Mouse (Mus musculus) intestine, embryonic 14.5 days (tissue): Measurements from ENCODE around the gene Ndufc1. TPM values are rescaled to one million over a fixed set of nuclear protein-coding genes. Genes with fewer than 3 reads are reported as not detected.
"Not testable (repeated sequence)": the region's sequence is repeated elsewhere in the genome, so short reads cannot be mapped to it uniquely, and the experiment has no call there.

Experiments
- ATAC-seq: fragments of 200-750 bp; cut with Nextera tagmentation; replicated peaks from 2 replicates; pipeline ENCODE4 v1.8.0; 2017; ENCODE audit warnings: low read depth, moderate number of reproducible peaks, moderate TSS enrichment, moderate library complexity; ENCODE audit not compliant: low FRiP score, low TSS enrichment
- DNase-seq: peaks from one replicate; pipeline ENCODE4 v3.0.0-alpha.2; 2018; ENCODE audit warnings: low spot score
- H3K27ac ChIP-seq: fragments of 300-500 bp; sonication (generic); 2 replicates; pipeline ENCODE4 v1.5.1; 2014; ENCODE audit warnings: low read depth, mild to moderate bottlenecking, control low read depth
- H3K27me3 ChIP-seq: fragments of 300-500 bp; sonication (generic); replicated peaks from 2 replicates; pipeline ENCODE4 v1.6.1; 2014; ENCODE audit warnings: low read length, control low read depth; ENCODE audit not compliant: control insufficient read depth, insufficient read depth
- H3K36me3 ChIP-seq: fragments of 300-500 bp; sonication (generic); 2 replicates; pipeline ENCODE4 v1.6.1; 2014; ENCODE audit warnings: low read length, control low read depth; ENCODE audit not compliant: control insufficient read depth, insufficient read depth
- H3K4me1 ChIP-seq: fragments of 300-500 bp; sonication (generic); replicated peaks from 2 replicates; pipeline ENCODE4 v1.6.1; 2014; ENCODE audit warnings: low read length, control low read depth, mixed read lengths; ENCODE audit not compliant: control insufficient read depth, insufficient read depth
- H3K4me2 ChIP-seq: fragments of 300-500 bp; sonication (generic); 2 replicates; pipeline ENCODE4 v1.6.1; 2014; ENCODE audit warnings: low read length
- H3K4me3 ChIP-seq: fragments of 300-500 bp; sonication (generic); 2 replicates; pipeline ENCODE4 v1.5.1; 2014; ENCODE audit warnings: low read depth, low read length, control low read depth, mixed read lengths
- H3K9ac ChIP-seq: fragments of 300-500 bp; sonication (generic); 2 replicates; pipeline ENCODE4 v1.6.1; 2014; ENCODE audit warnings: mild to moderate bottlenecking, low read length
- H3K9me3 ChIP-seq: fragments of 300-500 bp; sonication (generic); 2 replicates; pipeline ENCODE4 v1.6.1; 2016; ENCODE audit warnings: low read length, control low read depth; ENCODE audit not compliant: control insufficient read depth
- WGBS: fragments of 180-500 bp; shearing (Covaris S2); extraction: QIAGEN DNeasy Blood & Tissue Kit; methylation state at CpG from one replicate; pipeline ENCODE4 v1.1.7; 2014; 5-methylcytosine and 5-hydroxymethylcytosine counted together
- polyA plus RNA-seq: library from polyadenylated mRNA; unstranded; fragments of >200 nt; fragmentation: Nextera tagmentation; extraction: Ambion mirVana; gene quantifications from 2 replicates; pipeline ENCODE4 v1.2.1, GENCODE M21; 2014

The Ndufc1 gene
- polyA plus RNA-seq, 1 experiment from 2014 or later, result 824 TPM

DNA sequence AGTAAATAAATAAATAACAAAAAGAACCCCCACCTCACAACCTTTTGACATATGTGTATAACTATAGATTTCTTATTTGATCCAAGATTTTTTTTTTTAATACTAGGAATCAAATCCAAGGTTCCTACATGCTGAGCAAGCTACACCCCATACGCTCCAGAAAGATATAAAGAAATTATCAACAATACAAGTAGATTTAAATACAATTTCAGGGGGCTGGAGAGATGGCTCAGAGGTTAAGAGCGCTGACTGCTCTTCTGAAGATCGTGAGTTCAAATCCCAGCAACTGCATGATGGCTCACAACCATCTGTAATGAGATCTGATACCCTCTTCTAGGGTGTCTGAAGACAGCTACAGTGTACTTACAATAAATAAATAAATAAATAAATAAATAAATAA lies 15.8 kb downstream of the Ndufc1 start:
- not testable (repeated sequence) for DNase-seq, H3K9me3 ChIP-seq, H3K36me3 ChIP-seq, H3K27ac ChIP-seq, H3K4me3 ChIP-seq, ATAC-seq, H3K9ac ChIP-seq, H3K4me2 ChIP-seq, H3K4me1 ChIP-seq
- H3K27me3 ChIP-seq, result peaks cover 19% of the 10 kb centered on the region; the same call in 1 of the 2 replicates
- 95% methylated on average over 3 of the region's 3 CpGs for WGBS

DNA sequence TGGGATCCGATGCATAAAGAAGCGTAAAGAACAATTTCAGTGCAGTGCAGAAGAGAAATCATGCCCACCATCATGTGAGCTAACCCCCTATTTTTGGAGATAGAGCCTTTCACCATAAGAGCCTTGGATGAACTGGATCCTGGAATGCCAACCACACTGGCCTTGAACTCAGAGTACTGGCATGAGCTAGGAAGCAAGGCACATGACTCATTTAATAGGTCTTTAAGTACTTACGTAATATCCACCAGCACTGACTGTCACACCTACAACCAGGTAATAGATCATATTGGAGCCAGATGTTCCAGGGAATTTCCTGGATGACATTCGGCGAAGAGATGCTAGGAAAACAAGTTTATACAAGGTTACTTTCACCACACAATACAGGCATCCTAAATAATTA lies 17.2 kb downstream of the Ndufc1 start:
- WGBS, result 93% methylated on average over 5 of the region's 5 CpGs
- no peak for DNase-seq
- H3K27me3 ChIP-seq, result peaks cover 17% of the 10 kb centered on the region; the same call in 1 of the 2 replicates
- H3K4me2 ChIP-seq, result no peak overlapping the region
- H3K4me3 ChIP-seq, result no peak overlapping the region
- ATAC-seq, result no peak
- H3K9ac ChIP-seq, result no peak overlapping the region
- no peaks in the 10 kb centered on the region for H3K36me3 ChIP-seq
- no peaks in the 10 kb centered on the region for H3K9me3 ChIP-seq
- 0 out of 2 replicates have a peak, but pooled peaks cover 2% of the 10 kb centered on the region for H3K4me1 ChIP-seq
- no peak overlapping the region for H3K27ac ChIP-seq

DNA sequence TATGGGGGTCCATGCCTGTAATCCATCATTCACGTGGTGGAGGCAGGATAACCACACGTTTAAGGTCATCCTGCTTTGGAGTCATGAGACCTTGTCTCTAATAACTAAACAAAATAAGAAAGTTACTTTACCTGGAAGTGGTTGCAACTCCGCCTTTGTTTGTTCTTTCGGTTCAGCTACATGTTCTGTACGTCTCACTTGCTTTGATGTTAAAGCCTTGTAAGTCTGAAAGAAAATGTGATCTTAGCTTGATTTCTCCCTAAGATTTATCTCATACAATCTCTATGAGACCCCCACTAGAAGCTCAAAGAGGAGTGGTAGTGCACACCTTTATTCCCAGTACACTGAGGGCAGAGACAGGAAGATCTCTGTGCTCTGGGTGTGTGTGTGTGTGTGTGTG lies 17.7 kb downstream of the Ndufc1 start:
- no peak overlapping the region for H3K4me3 ChIP-seq
- 77% methylated on average over 5 of the region's 5 CpGs for WGBS
- no peak for DNase-seq
- no peaks in the 10 kb centered on the region for H3K36me3 ChIP-seq
- no peak overlapping the region for H3K27ac ChIP-seq
- 0 out of 2 replicates have a peak, but pooled peaks cover 2% of the 10 kb centered on the region for H3K4me1 ChIP-seq
- peaks cover 13% of the 10 kb centered on the region; the same call in 1 of the 2 replicates for H3K27me3 ChIP-seq
- no peak overlapping the region for H3K9ac ChIP-seq
- no peak for ATAC-seq
- H3K9me3 ChIP-seq, result no peaks in the 10 kb centered on the region
- no peak overlapping the region for H3K4me2 ChIP-seq

- Histone ChIP-seq H3K4me3 (0 out of 2 replicates have a peak overlapping the region, but pooled peaks have one; percentile 6), H3K9ac (0 out of 2 replicates have a peak overlapping the region, but pooled peaks have one; percentile 16)
- peak; percentile 56 for DNase-seq
These were observed 19.9 kb downstream of the Ndufc1 start for GRCm38 (mm10) chr3:51388904-51389303.

GRCm38 (mm10) chr3:51387868-51388381 lies 20.9 kb downstream of the Ndufc1 start:
- Histone ChIP-seq H3K27ac (no peak overlapping the region), H3K4me1 (no peaks in the 10 kb centered on the region), H3K4me3 (no peak overlapping the region), H3K36me3 (no peaks in the 10 kb centered on the region), H3K4me2 (no peak overlapping the region), H3K27me3 (0 out of 2 replicates have a peak, but pooled peaks cover 4% of the 10 kb centered on the region), H3K9ac (no peak overlapping the region), H3K9me3 (no peaks in the 10 kb centered on the region)
- DNase-seq (no peak), ATAC-seq (no peak)
- 65% methylated on average over 8 of the region's 8 CpGs for WGBS

More at GRCm38 (mm10) chr3:51388904-51389303, 19.9 kb downstream of the Ndufc1 start:
- peak overlapping the region; percentile 46 for H3K4me2 ChIP-seq
- no peak for ATAC-seq
- no peaks in the 10 kb centered on the region for H3K4me1 ChIP-seq
- no peaks in the 10 kb centered on the region for H3K9me3 ChIP-seq
- H3K27me3 ChIP-seq, result 0 out of 2 replicates have a peak, but pooled peaks cover 4% of the 10 kb centered on the region
- 3% methylated on average over 13 of the region's 13 CpGs for WGBS
- H3K27ac ChIP-seq, result no peak overlapping the region
- no peaks in the 10 kb centered on the region for H3K36me3 ChIP-seq

DNA sequence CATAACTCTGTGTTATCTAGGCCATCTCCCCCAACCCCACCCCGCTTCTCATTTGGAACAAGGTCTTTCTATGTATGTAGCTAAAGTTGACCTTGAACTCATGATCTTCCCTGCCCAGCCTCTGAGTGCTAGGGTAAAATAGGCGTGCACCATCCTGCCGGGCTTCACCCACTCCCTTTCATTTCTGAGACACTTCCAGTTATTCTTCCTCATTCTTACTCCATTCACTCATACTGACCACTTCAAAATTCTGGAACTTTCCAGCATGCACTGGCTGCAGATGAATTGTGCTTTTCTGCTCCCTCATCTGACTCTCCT lies 21.7 kb downstream of the Ndufc1 start:
- no peak overlapping the region for H3K27ac ChIP-seq
- ATAC-seq, result no peak
- WGBS, result 80% methylated on average over 3 of the region's 3 CpGs
- 0 out of 2 replicates have a peak, but pooled peaks cover 4% of the 10 kb centered on the region for H3K27me3 ChIP-seq
- no peaks in the 10 kb centered on the region for H3K4me1 ChIP-seq
- H3K4me3 ChIP-seq, result no peak overlapping the region
- H3K9me3 ChIP-seq, result no peaks in the 10 kb centered on the region
- H3K4me2 ChIP-seq, result no peak overlapping the region
- no peak for DNase-seq
- H3K36me3 ChIP-seq, result no peaks in the 10 kb centered on the region
- H3K9ac ChIP-seq, result no peak overlapping the region

DNA sequence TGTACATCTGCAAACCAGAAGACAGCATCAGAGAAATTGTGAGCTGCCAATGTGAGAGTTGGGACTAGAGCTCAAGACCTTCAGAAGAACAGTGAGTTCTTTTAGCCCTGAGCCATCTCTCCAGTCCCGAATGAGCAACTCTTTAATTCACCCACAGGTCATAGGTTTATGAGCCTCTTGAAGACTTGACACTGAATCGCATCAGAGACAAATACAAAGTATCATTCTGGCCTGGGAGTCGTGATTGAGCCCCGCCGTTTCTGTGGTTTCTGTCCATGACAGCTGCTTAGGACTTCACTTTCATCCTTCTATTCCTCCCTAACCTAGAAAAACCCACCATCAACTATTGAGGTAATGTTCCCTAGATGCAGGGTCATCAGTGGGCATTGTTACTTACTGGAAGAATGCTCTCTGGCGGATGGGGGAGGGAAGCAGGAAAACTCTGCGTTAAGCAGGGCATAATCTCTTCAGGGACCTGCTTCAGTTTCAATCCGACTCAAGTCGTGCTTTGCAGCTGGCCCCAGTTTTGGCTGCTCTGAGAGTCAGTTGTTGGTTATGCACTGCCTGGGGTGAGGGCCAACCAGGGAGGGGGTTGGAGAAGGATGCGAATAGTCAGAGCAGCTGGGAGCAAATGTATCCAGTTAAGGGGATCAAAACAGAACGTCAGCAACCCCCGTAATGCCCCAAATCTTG lies 22.2 kb downstream of the Ndufc1 start:
- H3K4me3 ChIP-seq, result no peak overlapping the region
- no peak overlapping the region for H3K27ac ChIP-seq
- H3K27me3 ChIP-seq, result 0 out of 2 replicates have a peak, but pooled peaks cover 4% of the 10 kb centered on the region
- no peaks in the 10 kb centered on the region for H3K36me3 ChIP-seq
- ATAC-seq, result no peak
- no peaks in the 10 kb centered on the region for H3K9me3 ChIP-seq
- no peak overlapping the region for H3K9ac ChIP-seq
- H3K4me1 ChIP-seq, result no peaks in the 10 kb centered on the region
- WGBS, result 47% methylated on average over 12 of the region's 12 CpGs
- no peak overlapping the region for H3K4me2 ChIP-seq
- no peak for DNase-seq

DNA sequence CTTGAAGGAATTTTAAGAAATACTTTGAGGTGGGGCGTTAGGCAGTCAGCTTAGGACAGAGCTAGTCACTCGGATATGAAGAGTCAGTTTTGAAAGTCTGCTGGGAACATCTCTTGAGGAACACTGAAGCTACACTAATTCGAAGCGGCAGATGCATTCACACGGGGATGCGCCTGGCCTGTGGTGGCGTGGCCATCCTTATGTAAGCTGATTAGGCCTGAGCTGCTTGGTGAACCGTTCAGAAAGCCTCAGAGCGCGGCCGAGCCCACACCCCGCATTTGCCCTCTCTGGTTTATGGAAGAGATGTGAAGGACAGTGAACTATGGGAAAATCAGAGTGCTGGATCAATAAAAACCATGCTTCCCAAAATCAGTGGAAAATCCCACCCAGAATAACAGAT lies 25.4 kb downstream of the Ndufc1 start:
- no peaks in the 10 kb centered on the region for H3K36me3 ChIP-seq
- no peak overlapping the region for H3K4me3 ChIP-seq
- peaks cover 6% of the 10 kb centered on the region; the same call in 1 of the 2 replicates for H3K4me1 ChIP-seq
- WGBS, result 80% methylated on average over 12 of the region's 12 CpGs
- H3K4me2 ChIP-seq, result no peak overlapping the region
- ATAC-seq (no peak), DNase-seq (no peak)
- H3K27me3 ChIP-seq, result 0 out of 2 replicates have a peak, but pooled peaks cover 4% of the 10 kb centered on the region
- H3K9ac ChIP-seq, result no peak overlapping the region
- no peak overlapping the region for H3K27ac ChIP-seq
- no peaks in the 10 kb centered on the region for H3K9me3 ChIP-seq

DNA sequence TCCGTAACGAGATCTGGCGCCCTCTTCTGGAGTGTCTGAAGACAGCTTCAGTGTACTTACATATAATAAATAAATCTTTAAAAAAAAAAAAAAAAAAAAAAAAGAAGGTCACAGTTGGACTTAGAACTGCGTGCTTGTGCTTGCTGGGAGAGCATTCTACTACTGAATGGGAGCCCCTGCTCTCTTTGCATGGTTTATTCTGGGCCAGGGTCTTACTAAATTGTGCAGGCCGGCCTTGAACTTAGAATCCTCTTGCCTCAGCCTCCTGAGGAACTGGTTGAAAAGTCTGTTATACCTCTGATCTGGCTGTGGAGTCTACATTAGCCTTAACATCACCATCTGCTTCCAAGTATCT lies 28.2 kb downstream of the Ndufc1 start:
- WGBS, result 74% methylated on average over 2 of the region's 5 CpGs
- H3K9ac ChIP-seq, result no peak overlapping the region
- no peaks in the 10 kb centered on the region for H3K27me3 ChIP-seq
- no peaks in the 10 kb centered on the region for H3K9me3 ChIP-seq
- H3K4me1 ChIP-seq, result peaks cover 10% of the 10 kb centered on the region; the same call in 1 of the 2 replicates
- DNase-seq, result no peak
- no peak overlapping the region for H3K4me2 ChIP-seq
- no peak for ATAC-seq
- no peaks in the 10 kb centered on the region for H3K36me3 ChIP-seq
- H3K4me3 ChIP-seq, result no peak overlapping the region
- H3K27ac ChIP-seq, result no peak overlapping the region
